Mouse (Mus musculus): ENCODE measurements around the gene Fam135a. TPM values are rescaled to one million over a fixed set of nuclear protein-coding genes. Genes with fewer than 3 reads are reported as not detected.

Gene Fam135a
- polyA plus RNA-seq, 1 experiment from 2014 or later: 25.5 TPM

GRCm38 (mm10) chr1:24043007-24043406, 57.1 kb downstream of the Fam135a start:
- Histone ChIP-seq H3K9me3 (replicated peaks; ENCODE audit: control insufficient read depth, low read length) (no peaks in the 10 kb centered on the region), H3K4me3 (ENCODE audit: low read length) (no peak overlapping the region), H3K36me3 (ENCODE audit: control insufficient read depth, insufficient read depth) (peaks cover 3% of the 10 kb centered on the region; the same call in 1 of the 2 replicates), H3K27me3 (ENCODE audit: control insufficient read depth, insufficient read depth, low read length) (no peaks in the 10 kb centered on the region), H3K4me1 (ENCODE audit: control insufficient read depth, insufficient read depth, low read length) (peaks cover 3% of the 10 kb centered on the region; the same call in 1 of the 2 replicates), H3K4me2 (ENCODE audit: low read depth, low read length) (no peak overlapping the region), H3K27ac (ENCODE audit: low read length) (no peak overlapping the region), H3K9ac (ENCODE audit: low read length) (no peak overlapping the region)
- ATAC-seq (replicated peaks; ENCODE audit: extremely low read depth, insufficient read depth, low FRiP score): no peak
- WGBS: 80% methylated on average over 5 of the region's 5 CpGs

GRCm38 (mm10) chr1:24033759-24034423, 66.2 kb downstream of the Fam135a start:
- Histone ChIP-seq H3K27me3 (ENCODE audit: control insufficient read depth, insufficient read depth, low read length) (no peaks in the 10 kb centered on the region), H3K27ac (ENCODE audit: low read length) (no peak overlapping the region), H3K9me3 (replicated peaks; ENCODE audit: control insufficient read depth, low read length) (no peaks in the 10 kb centered on the region), H3K36me3 (ENCODE audit: control insufficient read depth, insufficient read depth) (peaks cover 5% of the 10 kb centered on the region; the same call in 1 of the 2 replicates), H3K4me1 (ENCODE audit: control insufficient read depth, insufficient read depth, low read length) (no peaks in the 10 kb centered on the region), H3K4me2 (ENCODE audit: low read depth, low read length) (no peak overlapping the region), H3K9ac (ENCODE audit: low read length) (no peak overlapping the region), H3K4me3 (ENCODE audit: low read length) (no peak overlapping the region)
- 55% methylated on average over 2 of the region's 2 CpGs for WGBS
- no peak for ATAC-seq (replicated peaks; ENCODE audit: extremely low read depth, insufficient read depth, low FRiP score)

GRCm38 (mm10) chr1:24010821-24011220, 89.3 kb downstream of the Fam135a start:
- Histone ChIP-seq H3K27me3 (ENCODE audit: control insufficient read depth, insufficient read depth, low read length) (no peaks in the 10 kb centered on the region), H3K4me2 (ENCODE audit: low read depth, low read length) (no peak overlapping the region), H3K9me3 (replicated peaks; ENCODE audit: control insufficient read depth, low read length) (no peaks in the 10 kb centered on the region), H3K4me1 (ENCODE audit: control insufficient read depth, insufficient read depth, low read length) (no peaks in the 10 kb centered on the region; the same call in 1 of the 2 replicates), H3K36me3 (ENCODE audit: control insufficient read depth, insufficient read depth) (peaks cover 9% of the 10 kb centered on the region), H3K27ac (ENCODE audit: low read length) (no peak overlapping the region), H3K4me3 (ENCODE audit: low read length) (no peak overlapping the region), H3K9ac (ENCODE audit: low read length) (no peak overlapping the region)
- no peak for ATAC-seq (replicated peaks; ENCODE audit: extremely low read depth, insufficient read depth, low FRiP score)
- WGBS: 75% methylated on average over 6 of the region's 6 CpGs

- Histone ChIP-seq H3K4me3 (ENCODE audit: low read length) (no peak overlapping the region), H3K9ac (ENCODE audit: low read length) (no peak overlapping the region), H3K27me3 (ENCODE audit: control insufficient read depth, insufficient read depth, low read length) (no peaks in the 10 kb centered on the region), H3K4me1 (ENCODE audit: control insufficient read depth, insufficient read depth, low read length) (no peaks in the 10 kb centered on the region; the same call in 1 of the 2 replicates), H3K36me3 (ENCODE audit: control insufficient read depth, insufficient read depth) (peaks cover 9% of the 10 kb centered on the region), H3K27ac (ENCODE audit: low read length) (no peak overlapping the region), H3K9me3 (replicated peaks; ENCODE audit: control insufficient read depth, low read length) (no peaks in the 10 kb centered on the region), H3K4me2 (ENCODE audit: low read depth, low read length) (no peak overlapping the region)
- ATAC-seq (replicated peaks; ENCODE audit: extremely low read depth, insufficient read depth, low FRiP score): no peak
- WGBS: 83% methylated on average over 6 of the region's 6 CpGs
These were observed 90.1 kb downstream of the Fam135a start for GRCm38 (mm10) chr1:24010016-24010415.

GRCm38 (mm10) chr1:24007621-24008020, 92.5 kb downstream of the Fam135a start:
- WGBS: 79% methylated on average over 8 of the region's 8 CpGs
- Histone ChIP-seq H3K9me3 (replicated peaks; ENCODE audit: control insufficient read depth, low read length) (no peaks in the 10 kb centered on the region), H3K27ac (ENCODE audit: low read length) (no peak overlapping the region)

GRCm38 (mm10) chr1:24005070-24005804, 94.9 kb downstream of the Fam135a start, which contains the start of gene Sdhaf4:
Gene Sdhaf4 (minus strand): TSS chr1:24005656.
- WGBS: under 1% methylated on average over 47 of the region's 47 CpGs
- H3K36me3 ChIP-seq (ENCODE audit: control insufficient read depth, insufficient read depth): peaks cover 11% of the 10 kb centered on the region
- H3K4me1 ChIP-seq (ENCODE audit: control insufficient read depth, insufficient read depth, low read length): peaks cover 5% of the 10 kb centered on the region

More at GRCm38 (mm10) chr1:24007621-24008020, 92.5 kb downstream of the Fam135a start:
- Histone ChIP-seq H3K4me1 (ENCODE audit: control insufficient read depth, insufficient read depth, low read length) (peaks cover 5% of the 10 kb centered on the region), H3K27me3 (ENCODE audit: control insufficient read depth, insufficient read depth, low read length) (no peaks in the 10 kb centered on the region), H3K4me2 (ENCODE audit: low read depth, low read length) (no peak overlapping the region), H3K36me3 (ENCODE audit: control insufficient read depth, insufficient read depth) (peaks cover 5% of the 10 kb centered on the region), H3K9ac (ENCODE audit: low read length) (no peak overlapping the region), H3K4me3 (ENCODE audit: low read length) (no peak overlapping the region)
- ATAC-seq (replicated peaks; ENCODE audit: extremely low read depth, insufficient read depth, low FRiP score): no peak

GRCm38 (mm10) chr1:23999318-23999717, 100.8 kb downstream of the Fam135a start:
- 88% methylated on average over 5 of the region's 5 CpGs for WGBS
- peaks cover 39% of the 10 kb centered on the region for H3K36me3 ChIP-seq (ENCODE audit: control insufficient read depth, insufficient read depth)
- no peak overlapping the region for H3K4me3 ChIP-seq (ENCODE audit: low read length)
- no peak overlapping the region for H3K4me2 ChIP-seq (ENCODE audit: low read depth, low read length)
- H3K27ac ChIP-seq (ENCODE audit: low read length): no peak overlapping the region
- no peaks in the 10 kb centered on the region for H3K9me3 ChIP-seq (replicated peaks; ENCODE audit: control insufficient read depth, low read length)
- no peak for ATAC-seq (replicated peaks; ENCODE audit: extremely low read depth, insufficient read depth, low FRiP score)
- H3K27me3 ChIP-seq (ENCODE audit: control insufficient read depth, insufficient read depth, low read length): no peaks in the 10 kb centered on the region
- peaks cover 1% of the 10 kb centered on the region for H3K4me1 ChIP-seq (ENCODE audit: control insufficient read depth, insufficient read depth, low read length)
- no peak overlapping the region for H3K9ac ChIP-seq (ENCODE audit: low read length)

More at GRCm38 (mm10) chr1:24005070-24005804, 94.9 kb downstream of the Fam135a start, which contains the start of gene Sdhaf4:
- no peaks in the 10 kb centered on the region for H3K9me3 ChIP-seq (replicated peaks; ENCODE audit: control insufficient read depth, low read length)
- no peaks in the 10 kb centered on the region for H3K27me3 ChIP-seq (ENCODE audit: control insufficient read depth, insufficient read depth, low read length)
- peak within 1 kb of the TSS; percentile 74 for H3K4me2 ChIP-seq (ENCODE audit: low read depth, low read length)
- peak within 1 kb of the TSS; percentile 80 for H3K27ac ChIP-seq (ENCODE audit: low read length)
- peak within 1 kb of the TSS; percentile 77 for H3K9ac ChIP-seq (ENCODE audit: low read length)
- peak within 1 kb of the TSS; percentile 65 for H3K4me3 ChIP-seq (ENCODE audit: low read length)
- ATAC-seq (replicated peaks; ENCODE audit: extremely low read depth, insufficient read depth, low FRiP score): peak; percentile 99

GRCm38 (mm10) chr1:23998866-23999265, 101.3 kb downstream of the Fam135a start:
- ATAC-seq (replicated peaks; ENCODE audit: extremely low read depth, insufficient read depth, low FRiP score): no peak
- no peaks in the 10 kb centered on the region for H3K27me3 ChIP-seq (ENCODE audit: control insufficient read depth, insufficient read depth, low read length)
- no peak overlapping the region for H3K27ac ChIP-seq (ENCODE audit: low read length)
- no peak overlapping the region for H3K4me2 ChIP-seq (ENCODE audit: low read depth, low read length)
- H3K4me1 ChIP-seq (ENCODE audit: control insufficient read depth, insufficient read depth, low read length): no peaks in the 10 kb centered on the region
- H3K4me3 ChIP-seq (ENCODE audit: low read length): no peak overlapping the region
- no peaks in the 10 kb centered on the region for H3K9me3 ChIP-seq (replicated peaks; ENCODE audit: control insufficient read depth, low read length)
- WGBS: 94% methylated on average over 7 of the region's 7 CpGs
- H3K9ac ChIP-seq (ENCODE audit: low read length): no peak overlapping the region
- peaks cover 39% of the 10 kb centered on the region for H3K36me3 ChIP-seq (ENCODE audit: control insufficient read depth, insufficient read depth)

All from heart, embryonic 16.5 days (tissue).